Mouse (Mus musculus): ENCODE data around the gene Ube2l6.

The Ube2l6 gene

DNA sequence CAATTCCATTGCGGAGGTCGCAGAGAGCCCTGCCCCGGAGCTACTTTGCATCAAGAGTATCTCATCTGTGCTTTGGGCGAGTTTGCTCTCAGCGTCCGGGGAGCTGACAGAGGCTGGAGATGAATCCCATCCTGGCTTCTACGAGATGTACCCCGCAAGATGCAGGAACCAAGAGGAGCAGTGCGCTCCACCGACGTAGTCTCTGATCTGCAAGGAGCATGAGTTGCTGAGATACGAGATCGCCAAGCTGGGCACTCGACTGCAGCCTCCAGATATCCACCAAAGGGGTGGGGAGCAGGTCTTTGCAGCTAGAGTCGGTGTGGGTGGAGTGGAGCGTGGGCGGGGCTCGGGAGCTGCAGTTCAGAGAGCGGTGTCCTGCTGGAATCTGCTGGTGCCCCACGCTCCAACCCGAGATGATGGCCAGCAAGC is at the start of gene Ube2l6:
Ube2l6 (plus strand) TSS at position 336 of the 429 bp plus-strand sequence.
- no peak for DNase-seq (ENCODE audit: low spot score)

DNA sequence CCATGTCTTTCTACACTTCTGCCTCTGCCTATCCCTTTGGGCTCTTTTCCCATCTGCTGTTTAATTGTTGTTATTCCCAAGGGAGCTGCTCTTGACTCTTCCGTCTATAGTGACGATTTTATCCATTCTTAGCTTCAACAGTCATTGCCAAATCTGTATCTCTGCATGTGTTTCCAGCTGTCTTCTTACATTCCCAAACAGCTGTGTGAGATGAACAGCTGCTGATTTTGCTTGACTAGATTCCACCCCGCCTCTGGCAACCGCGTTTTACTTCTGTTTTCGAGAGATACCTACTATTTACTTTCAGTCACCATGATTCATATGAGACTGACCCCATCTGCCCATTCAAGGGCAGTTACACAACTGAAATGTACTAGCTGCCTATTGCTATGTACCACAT is 48.5 kb upstream of the Ube2l6 start:
- DNase-seq (ENCODE audit: low spot score): no peak

DNA sequence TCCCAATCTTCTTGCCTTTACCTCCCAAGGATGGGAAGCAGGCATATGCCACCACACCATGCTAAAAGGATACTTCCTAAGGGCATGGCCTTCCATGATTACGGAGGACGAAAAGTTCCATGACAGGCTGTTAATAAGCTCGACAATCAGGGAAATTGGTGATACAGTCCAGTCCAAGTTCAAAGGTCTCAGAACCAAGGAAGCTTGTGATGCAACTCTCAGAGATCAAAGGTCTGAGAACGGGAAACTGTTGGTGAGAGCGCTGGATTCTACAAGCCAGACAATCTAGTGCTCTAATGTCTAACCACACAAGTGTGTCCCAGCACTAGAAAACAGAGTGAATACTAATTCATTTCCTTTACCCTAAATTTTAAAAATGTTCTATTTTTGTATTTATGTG is 42.4 kb upstream of the Ube2l6 start:
- no peak for DNase-seq (ENCODE audit: low spot score)

DNA sequence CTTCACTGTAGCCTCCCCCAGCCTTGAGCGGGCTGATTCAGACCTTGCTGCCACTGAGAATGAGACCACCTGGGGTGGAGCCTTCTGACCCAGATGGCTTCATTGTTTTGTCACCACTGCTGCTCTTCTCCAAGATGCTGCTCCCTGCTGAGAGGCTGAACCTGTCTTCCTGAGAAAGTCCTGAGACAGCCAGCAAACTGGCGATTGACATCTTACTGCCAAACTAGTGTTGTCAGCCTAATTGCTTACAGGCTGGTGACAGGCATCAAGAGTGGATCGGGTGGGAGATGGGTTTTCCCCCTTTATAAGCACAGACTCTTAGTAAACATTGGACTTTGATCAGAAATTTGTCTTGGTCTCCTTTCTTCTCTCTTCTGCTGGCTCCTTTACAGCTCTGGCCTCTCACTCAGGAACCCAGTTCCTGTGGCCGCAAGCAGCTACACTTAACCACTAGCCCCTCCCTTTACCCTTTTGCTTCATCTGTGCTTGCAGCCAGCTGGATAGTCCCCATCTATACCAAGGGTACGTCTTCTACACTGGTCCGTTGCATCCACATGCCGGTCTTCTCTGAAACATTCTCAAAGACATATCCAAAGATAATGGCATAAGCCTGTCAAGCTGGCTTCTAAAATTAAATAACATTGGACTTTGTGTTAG is 41.5 kb upstream of the Ube2l6 start:
- DNase-seq (ENCODE audit: low spot score): no peak

DNA sequence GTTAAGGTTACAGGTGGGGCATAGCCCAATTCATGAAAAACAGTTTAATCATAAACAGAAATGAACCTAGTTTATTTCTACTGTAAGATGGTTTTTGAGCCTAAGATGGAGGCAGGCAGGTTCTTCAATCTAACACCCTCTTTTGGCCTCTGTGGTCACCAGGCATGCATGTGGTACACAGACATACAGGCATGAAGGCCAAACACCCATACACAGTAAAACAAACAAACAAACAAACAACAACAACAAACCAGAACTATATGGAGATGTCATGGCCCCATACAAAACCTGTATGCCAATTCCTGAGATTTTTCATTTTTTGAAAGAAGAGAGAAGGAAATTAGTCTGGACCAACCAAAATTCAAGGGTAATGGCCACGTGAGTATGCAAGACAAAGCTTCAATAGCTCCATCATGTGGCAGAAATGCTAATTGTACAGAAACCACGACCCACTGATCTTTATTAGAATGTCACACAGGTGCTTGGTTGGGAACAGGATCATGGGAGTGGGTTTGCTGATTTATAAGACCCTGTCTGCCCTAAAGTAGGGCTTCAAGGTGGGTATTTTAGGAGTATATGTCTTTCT is 40.0 kb upstream of the Ube2l6 start:
- DNase-seq (ENCODE audit: low spot score): no peak

DNA sequence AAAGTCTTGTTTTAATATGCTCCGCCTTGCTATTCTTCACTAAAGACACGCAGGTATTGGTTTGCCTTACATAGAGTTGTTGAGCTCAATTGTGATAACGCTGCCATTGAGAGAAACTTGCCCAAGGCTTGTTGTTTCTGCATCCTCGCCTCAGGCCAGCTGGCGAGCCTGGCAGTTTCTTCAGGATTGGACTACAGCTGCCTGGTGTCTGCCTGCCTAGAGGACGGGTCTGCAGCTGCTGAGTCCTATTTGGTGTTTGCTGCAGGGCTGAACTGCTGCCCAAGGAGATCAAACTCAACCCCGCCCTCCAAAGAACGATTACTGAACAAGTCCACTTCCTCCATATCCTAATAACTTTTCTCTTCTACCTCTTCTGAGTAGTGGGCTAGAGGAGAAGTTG is 37.9 kb upstream of the Ube2l6 start:
- DNase-seq (ENCODE audit: low spot score): no peak

DNA sequence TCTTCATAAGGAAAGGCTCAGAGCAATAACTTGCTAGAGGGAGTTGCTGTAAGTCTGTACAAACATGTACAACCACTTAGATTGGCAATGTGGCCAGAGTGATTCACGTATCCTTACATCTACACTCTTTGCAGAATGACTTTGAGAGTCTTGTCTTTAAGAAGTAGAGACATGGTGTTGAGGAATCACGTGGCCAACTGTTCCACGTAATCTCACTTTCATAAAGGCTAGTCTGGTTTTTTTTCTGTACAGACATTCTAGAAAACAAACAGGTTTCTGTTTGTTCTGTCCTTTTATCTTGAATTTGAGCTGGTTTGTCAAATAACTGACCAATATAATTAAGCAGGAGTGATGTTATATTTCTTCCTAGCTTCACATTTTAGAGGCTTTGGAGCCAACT is 37.3 kb upstream of the Ube2l6 start:
- no peak for DNase-seq (ENCODE audit: low spot score)

DNA sequence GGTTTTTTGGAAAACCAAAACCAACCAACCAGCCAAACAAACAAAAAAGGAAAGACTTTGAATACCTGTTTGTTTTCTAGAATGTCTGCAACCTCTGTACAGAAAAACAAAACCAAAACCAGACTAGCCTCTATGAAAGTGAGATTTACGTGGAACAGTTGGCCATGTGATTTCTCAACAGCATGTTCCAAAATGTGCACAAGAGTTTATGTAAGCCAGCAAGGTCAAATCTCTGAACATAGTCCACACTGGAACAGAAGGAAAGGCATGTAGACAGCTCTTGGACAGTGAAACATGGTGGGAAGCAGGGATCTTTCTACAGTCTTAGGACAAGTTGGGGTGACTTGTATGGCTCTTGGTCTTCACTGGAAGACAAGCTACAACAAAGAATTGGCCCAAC is 36.8 kb upstream of the Ube2l6 start:
- no peak for DNase-seq (ENCODE audit: low spot score)

DNA sequence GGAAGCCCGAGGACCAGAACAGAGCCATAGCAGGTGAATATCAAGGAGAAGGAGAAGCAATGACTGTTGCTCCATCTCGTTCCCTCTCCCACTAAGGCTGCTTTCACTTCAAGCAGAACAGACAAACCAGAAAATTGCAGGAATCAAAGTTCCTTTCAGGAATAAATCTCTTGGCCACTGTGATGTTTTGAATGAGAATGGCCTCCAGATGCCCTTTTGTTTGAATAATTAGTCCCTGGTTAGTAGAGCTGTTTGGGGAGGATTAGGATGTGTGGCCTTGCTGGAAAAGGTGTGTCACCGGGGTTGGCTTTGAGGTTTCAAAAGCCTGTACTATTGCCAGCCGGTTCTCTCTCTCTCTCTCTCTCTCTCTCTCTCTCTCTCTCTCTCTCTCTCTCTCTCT is 36.3 kb upstream of the Ube2l6 start:
- no peak for DNase-seq (ENCODE audit: low spot score)

DNA sequence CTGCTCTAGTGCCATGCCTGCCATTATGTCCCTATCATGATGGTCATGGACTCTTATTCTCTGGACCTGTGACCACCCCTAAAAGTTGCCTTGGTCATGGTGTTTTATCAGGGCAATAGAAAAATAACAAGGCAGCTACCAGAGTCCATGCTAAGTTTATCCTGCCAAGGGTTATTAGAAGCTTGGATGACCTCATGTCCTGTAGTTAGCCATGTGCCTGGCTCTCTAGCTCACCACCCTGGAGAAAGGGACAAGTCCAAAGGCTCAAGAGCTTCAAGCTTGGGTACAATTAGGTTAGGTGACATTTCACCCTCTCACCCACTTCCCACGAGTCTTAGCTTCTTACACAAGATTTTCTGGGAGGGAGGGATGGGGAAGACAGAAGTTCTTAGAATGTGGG is 35.8 kb upstream of the Ube2l6 start:
- DNase-seq (ENCODE audit: low spot score): no peak

DNA sequence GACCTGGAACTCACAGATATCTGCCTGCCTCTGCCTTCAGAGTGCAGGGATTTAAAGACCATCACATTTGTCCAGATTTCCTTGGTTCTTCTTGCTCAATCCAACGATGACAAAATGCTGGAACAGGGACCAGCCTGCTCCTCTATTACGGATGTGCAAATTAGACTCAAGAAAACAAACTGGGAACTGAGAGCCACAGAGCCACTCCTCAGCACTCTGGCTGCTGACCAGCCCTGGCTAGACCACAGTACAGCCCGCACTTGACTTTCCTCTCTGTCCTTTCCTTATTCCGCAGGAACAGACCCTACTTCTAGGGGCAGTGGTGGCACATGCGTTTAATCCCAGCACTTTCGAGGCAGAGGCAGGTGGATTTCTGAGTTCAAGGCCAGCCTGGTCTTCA is 28.1 kb upstream of the Ube2l6 start:
- DNase-seq (ENCODE audit: low spot score): no peak

DNA sequence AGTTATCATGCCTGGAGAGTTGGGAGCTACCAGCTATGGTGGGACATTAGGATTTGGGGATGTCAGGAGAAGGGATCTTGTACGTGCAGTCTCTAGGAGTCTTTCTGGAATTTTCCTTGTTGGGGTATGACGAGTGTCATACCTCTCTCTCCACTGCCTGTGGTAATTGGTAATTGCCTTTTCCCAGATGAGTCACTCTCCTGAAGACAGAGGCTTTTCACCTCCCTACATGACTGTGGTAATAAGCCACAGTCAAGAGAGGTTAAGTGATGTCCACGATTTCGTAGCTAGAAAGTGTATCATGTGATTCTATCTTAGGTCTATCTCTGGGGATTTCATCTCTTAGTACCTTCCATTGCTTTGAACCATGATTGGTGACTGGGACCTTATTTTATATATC is 26.2 kb upstream of the Ube2l6 start:
- no peak for DNase-seq (ENCODE audit: low spot score)

DNA sequence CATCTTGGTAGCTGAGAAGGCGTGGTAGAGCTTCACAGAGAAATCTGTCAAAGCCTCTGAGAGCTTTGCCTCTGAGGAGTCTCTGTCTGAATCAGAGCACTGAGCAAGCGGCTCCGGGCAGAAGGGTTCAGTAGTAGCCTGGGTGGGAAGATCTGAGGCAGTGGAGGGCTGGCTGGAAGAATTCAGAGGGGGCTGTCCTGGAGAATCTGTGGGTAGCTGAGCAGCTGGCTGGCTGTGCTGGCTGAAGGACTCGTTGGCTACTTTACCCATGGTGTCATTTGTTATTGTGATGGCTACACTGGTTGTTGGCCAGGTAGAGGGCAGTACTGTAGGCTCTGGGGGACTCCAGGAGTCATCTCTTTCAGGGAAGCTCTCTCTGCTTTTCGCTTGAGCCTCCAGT is 25.4 kb upstream of the Ube2l6 start:
- DNase-seq (ENCODE audit: low spot score): no peak

DNA sequence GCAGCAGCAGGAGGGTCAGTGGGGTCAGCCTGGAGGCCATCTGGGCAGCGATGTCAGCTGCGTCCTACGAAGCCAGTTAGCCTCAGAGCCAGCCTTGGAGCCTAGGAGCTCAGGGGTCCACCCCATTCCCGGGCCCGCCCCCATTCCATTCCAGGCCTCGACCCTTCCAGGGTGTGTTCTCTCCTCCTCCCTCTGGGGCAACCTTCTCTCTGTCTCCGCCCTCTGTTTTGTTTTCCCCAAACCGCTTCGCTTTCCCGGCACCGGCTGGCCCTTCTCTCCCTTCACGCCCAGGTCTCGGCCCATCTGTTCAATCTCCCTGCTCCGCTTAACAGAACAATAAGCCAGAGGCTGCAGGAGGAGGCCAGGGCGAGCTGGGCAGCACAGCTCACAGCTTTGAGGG is 23.9 kb upstream of the Ube2l6 start:
- peak; percentile 33 for DNase-seq (ENCODE audit: low spot score)

DNA sequence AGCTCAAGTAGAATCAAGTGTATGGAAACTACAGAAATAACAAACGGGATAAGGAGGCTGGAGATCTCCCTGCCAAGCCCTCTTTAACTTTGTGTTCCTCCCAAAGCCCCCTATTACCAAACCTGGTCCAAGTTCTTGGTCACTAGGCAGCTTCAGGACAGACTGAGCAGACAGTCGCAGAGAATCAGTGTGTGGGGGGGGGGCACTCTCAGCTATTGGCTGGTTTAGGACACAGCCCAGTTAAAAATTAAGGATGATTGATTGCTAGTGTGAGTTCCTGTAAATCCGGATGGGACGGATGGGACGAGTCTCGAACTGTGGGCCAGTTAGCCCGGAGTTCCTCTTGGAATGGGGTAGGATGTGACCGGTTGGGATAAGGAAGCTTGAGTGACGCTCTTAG is 23.4 kb upstream of the Ube2l6 start, which contains the start of gene Serping1:
Serping1 (minus strand) TSS at position 204 of the 400 bp plus-strand sequence.
- no peak for DNase-seq (ENCODE audit: low spot score)

DNA sequence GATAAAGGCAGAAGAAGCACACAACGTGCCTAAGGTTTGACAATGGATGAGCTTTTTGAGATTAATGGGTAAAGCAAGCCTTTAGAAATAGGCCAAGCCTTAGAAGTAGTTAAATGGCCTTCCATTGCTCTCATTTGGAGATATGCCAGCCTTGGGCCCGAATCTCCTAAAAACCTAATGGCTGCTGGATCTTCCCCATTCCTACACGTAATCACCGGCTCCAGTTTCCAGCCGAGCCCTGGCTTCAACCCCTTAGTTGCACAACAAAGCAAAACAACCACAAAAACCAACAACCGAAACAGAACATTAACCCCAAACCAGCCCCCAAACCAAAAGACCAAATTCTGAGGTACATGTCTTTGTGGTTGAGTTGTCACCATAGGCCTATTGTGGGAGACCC is 23.0 kb upstream of the Ube2l6 start:
- no peak for DNase-seq (ENCODE audit: low spot score)

DNA sequence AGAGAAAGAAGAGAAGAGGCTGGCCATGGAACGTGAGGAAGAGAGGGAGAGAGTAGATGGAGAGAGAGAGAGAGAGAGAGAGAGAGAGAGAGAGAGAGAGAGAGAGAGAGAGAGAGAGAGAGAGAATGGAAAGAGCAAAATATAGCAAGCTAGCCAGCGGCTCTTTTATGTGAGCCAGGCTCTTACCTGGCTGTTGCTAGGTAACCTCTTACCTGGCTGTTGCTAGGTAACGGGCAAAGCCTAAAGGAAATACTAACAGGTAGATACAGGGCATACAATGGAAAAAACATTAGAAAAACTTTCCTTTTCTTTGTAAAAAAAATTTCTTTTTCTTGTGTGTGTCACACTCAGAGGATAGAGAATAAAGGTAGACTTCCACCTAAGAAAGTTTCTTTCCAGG is 20.9 kb upstream of the Ube2l6 start:
- DNase-seq (ENCODE audit: low spot score): no peak

DNA sequence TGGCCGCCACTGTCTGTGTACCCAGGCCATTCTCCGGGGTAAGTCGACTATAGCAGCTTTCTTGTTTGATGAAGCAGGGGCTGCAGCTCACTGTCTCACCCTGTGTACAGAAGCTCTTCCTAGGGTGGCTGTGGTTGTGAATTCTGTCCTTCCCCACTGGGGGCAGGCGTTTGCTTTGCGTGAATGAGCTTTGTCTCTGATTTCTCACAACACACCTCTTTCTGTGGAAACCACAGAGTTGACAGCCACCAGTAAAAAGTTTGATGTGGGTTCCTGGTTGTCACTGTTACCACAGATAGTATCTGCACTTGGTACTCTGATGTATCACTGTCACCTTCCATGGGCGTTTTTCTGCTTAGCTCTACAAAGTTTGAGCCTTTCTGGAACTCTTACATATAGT is 19.4 kb upstream of the Ube2l6 start:
- no peak for DNase-seq (ENCODE audit: low spot score)

DNA sequence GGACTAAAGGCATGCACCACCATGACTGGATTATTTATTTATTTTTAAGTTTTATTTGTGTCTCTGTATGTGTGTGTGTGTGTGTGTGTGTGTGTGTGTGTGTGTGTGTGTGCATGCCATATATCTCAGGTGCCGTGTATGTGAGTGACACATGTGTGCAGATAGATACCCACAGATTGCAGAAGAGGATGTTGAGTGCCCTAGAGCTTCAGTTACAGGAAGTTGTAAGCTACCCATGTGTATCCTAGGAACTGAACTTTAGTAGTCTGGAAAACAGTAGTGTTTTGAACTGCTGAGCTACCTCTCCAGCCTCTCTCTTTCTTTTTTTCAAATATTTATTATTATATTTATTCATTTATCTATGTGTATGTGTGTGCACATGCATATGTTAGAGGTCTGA is 15.3 kb upstream of the Ube2l6 start:
- DNase-seq (ENCODE audit: low spot score): no peak

DNA sequence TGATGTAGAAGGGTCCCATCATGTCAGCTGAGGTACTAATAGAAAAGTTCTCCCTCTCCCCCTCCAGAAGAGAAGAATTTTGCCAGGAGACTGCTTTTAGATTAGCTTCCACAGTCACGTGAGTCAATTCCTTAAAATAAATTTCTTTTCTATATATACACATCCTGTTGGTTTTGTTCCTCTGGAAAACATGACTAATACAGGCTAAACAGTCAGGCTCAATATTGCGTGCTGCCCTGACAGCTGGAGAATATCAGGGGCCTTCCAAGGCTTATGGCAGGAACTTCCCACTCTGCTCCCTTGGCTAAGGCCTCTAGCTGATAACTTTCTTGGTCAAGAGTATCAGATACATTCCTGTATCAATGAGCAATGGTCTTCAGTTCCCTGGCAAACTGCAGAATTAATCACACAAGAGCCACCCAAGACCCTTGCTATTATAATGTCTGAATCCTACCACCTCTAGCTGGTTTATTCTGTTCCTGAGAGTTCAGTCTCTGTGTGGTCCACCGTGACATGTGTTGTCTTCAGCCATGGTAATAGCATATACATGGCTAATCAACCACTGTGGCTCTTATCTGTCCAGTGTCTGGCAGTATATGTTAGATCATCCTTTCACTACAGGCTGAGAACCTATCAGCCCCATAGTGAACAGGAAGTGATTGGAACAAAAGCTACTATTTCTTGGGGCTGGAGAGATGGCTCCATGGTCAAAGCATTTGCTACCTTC is 14.6 kb upstream of the Ube2l6 start:
- DNase-seq (ENCODE audit: low spot score): no peak

DNA sequence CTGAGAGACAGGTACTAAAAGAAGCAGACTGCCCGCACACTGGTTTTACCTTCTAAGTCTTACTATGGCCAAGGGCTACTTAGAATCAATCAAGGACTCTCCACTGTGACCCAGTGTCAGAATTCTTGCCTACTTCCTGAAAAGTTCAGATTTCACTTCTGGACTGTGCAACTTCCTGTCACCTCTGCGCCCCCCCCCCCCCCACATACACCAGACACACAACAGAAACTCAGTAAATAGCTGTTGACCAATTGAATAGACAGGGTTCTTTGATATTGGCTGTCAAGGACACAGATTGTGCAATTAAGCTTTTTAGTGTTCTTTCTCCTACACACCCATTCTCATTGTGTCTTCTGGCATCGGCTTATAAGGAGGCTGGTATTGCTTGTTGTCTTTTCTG is 10.3 kb upstream of the Ube2l6 start:
- no peak for DNase-seq (ENCODE audit: low spot score)

DNA sequence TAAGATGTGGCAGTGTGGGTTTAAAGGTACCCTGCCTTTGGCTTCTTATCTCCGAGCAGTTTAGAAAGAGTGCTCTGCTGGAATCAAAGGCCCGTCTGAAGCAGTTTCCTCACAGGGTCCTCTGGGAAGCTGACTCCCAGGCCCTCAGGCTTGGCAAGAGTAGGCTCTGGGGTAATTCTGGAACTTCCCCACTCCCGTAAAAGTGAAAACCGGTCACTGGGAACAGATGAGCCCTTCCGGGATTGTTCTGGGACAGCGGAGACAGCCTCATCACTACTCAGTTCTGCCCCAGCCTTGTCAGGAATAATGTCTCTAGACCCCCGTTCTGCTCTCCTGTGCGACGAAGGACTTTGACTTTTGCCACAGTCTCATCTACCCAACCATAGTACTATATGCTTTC is 8.2 kb upstream of the Ube2l6 start:
- no peak for DNase-seq (ENCODE audit: low spot score)

DNA sequence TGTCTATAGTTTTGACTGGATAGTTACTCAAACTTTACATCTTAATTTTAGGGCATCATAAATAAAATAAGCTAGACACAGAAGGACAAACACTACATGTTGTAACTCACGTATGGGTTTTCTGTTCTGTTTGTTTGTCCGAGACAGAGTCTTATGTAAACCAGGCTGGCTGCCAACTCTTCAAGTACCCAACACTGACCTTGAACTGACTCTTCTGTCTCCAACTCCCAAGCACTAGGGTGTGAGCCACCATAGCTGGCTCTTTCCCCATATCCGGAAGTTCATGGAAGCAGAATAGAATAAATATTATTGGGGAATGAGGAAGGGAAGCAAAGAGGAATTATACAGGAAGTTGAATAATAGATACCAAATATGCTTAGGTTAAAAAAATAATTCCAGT is 6.1 kb upstream of the Ube2l6 start:
- no peak for DNase-seq (ENCODE audit: low spot score)

DNA sequence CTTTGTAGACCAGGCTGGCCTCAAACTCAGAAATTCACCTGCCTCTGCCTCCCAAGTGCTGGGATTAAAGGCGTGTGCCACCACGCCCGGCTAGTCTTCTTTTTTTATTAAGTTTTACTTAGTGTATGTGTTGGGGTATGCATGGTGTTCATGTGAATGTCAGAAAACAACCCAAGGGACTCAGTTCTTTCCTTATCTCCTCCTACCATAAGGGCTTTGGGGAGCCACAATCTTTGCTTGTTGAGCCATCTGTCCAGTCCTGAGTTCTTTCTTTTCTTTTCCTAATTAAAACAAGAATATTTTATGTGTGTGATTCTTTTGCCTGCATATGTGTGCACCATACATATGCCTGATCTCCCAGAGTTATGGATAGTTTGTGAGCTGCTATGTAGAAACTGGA is 5.5 kb upstream of the Ube2l6 start:
- no peak for DNase-seq (ENCODE audit: low spot score)

Measured in urinary bladder, postnatal 10 days (tissue).